Comparison of ENCODE assay signal across 22 mouse cellular contexts in genomic region chr15:31253380-31253779, GRCm38 (mm10). TPM values are rescaled to one million over a fixed set of nuclear protein-coding genes. Genes with fewer than 3 reads are reported as not detected.
A peak's percentile ranks its signal among the peaks of the same experiment; 100 is the strongest.
DNase-seq lines count a peak whose midpoint lies in the region; ATAC-seq and TF ChIP-seq lines count a peak whose summit lies in the region.
"Had no signal": no experiment of that assay in that cellular context is flagged by ENCODE, and none has a peak within 500 bp of the region (broad histone marks: within the 10 kb centered on the region; RNA-seq: fewer than 3 reads in every experiment).

No protein-coding gene starts in this region.

- H3K4me2 ChIP-seq in midbrain, postnatal 0 days (ENCODE audit: low read depth, low read length, poor library complexity, severe bottlenecking) = no peak overlapping the region
- H3K4me2 ChIP-seq in midbrain, embryonic 16.5 days (ENCODE audit: low read length) = no peak overlapping the region
- H3K4me2 ChIP-seq: heart, embryonic 12.5 days; hindbrain, embryonic 13.5 days; limb, embryonic 12.5 days; lung, embryonic 14.5 days had no signal

- no peaks in the 10 kb centered on the region for H3K36me3 ChIP-seq in heart, embryonic 10.5 days
- no peaks in the 10 kb centered on the region for H3K36me3 ChIP-seq in heart, adult 2 months (ENCODE audit: control insufficient read depth, insufficient read depth, low read length)
- H3K36me3 ChIP-seq in midbrain, postnatal 0 days (ENCODE audit: insufficient read depth, low read length) = no peaks in the 10 kb centered on the region
- no peaks in the 10 kb centered on the region for H3K36me3 ChIP-seq in midbrain, embryonic 16.5 days (ENCODE audit: control insufficient read depth, insufficient read depth, low read length)
- H3K36me3 ChIP-seq in ES-Bruce4 (ENCODE audit: control insufficient read depth, insufficient read depth, low read length, poor library complexity, severe bottlenecking) = no peaks in the 10 kb centered on the region
- H3K36me3 ChIP-seq: forebrain, embryonic 10.5 days; heart, embryonic 12.5 days; hindbrain, embryonic 13.5 days; limb, embryonic 12.5 days had no signal

- no peak for TF ChIP-seq POLR2A in heart, adult 2 months (IDR thresholded peaks at IDR 0.05; ENCODE audit: insufficient read depth, low read depth, low read length)
- no peak for TF ChIP-seq POLR2A in ES-Bruce4 (IDR thresholded peaks at IDR 0.05; ENCODE audit: insufficient read depth, low read length)

- H3K27ac ChIP-seq in heart, embryonic 10.5 days = 0 out of 2 replicates have a peak overlapping the region, but pooled peaks have one; percentile 10
- H3K27ac ChIP-seq in heart, adult 2 months = no peak overlapping the region
- no peak overlapping the region for H3K27ac ChIP-seq in midbrain, postnatal 0 days (ENCODE audit: low read depth, low read length)
- no peak overlapping the region for H3K27ac ChIP-seq in midbrain, embryonic 16.5 days (ENCODE audit: low read length)
- H3K27ac ChIP-seq in ES-Bruce4 (ENCODE audit: insufficient read depth, low read length) = no peak overlapping the region
- H3K27ac ChIP-seq: forebrain, embryonic 10.5 days; hindbrain, embryonic 13.5 days; layer of hippocampus, adult 2 months; limb, embryonic 12.5 days; liver, embryonic 14.5 days had no signal

- peaks cover 28% of the 10 kb centered on the region for H3K4me1 ChIP-seq in heart, embryonic 10.5 days
- 0 out of 2 replicates have a peak, but pooled peaks cover 2% of the 10 kb centered on the region for H3K4me1 ChIP-seq in heart, adult 2 months (ENCODE audit: control insufficient read depth, insufficient read depth, low read length)
- 0 out of 2 replicates have a peak, but pooled peaks cover 3% of the 10 kb centered on the region for H3K4me1 ChIP-seq in midbrain, postnatal 0 days (ENCODE audit: insufficient read depth, low read length)
- peaks cover 5% of the 10 kb centered on the region; the same call in 1 of the 2 replicates for H3K4me1 ChIP-seq in midbrain, embryonic 16.5 days (ENCODE audit: control insufficient read depth, insufficient read depth, low read length)
- no peaks in the 10 kb centered on the region for H3K4me1 ChIP-seq in ES-Bruce4 (ENCODE audit: control insufficient read depth, insufficient read depth, low read length)

- no peak for TF ChIP-seq EP300 in heart, adult 2 months (IDR thresholded peaks at IDR 0.05; ENCODE audit: insufficient read depth, low read depth, low read length)
- no peak for TF ChIP-seq EP300 in ES-Bruce4 (IDR thresholded peaks at IDR 0.05; ENCODE audit: insufficient read depth, low read depth, low read length)

- no peaks in the 10 kb centered on the region for H3K79me2 ChIP-seq in heart, adult 2 months (replicated peaks; ENCODE audit: control insufficient read depth, insufficient read depth, low read length)

- no peaks in the 10 kb centered on the region for H3K27me3 ChIP-seq in heart, embryonic 10.5 days (ENCODE audit: insufficient read depth, poor library complexity, severe bottlenecking)
- H3K27me3 ChIP-seq in heart, adult 2 months (ENCODE audit: control insufficient read depth, insufficient read depth, low read length) = no peaks in the 10 kb centered on the region
- H3K27me3 ChIP-seq in midbrain, postnatal 0 days (ENCODE audit: insufficient read depth, low read length) = no peaks in the 10 kb centered on the region
- no peaks in the 10 kb centered on the region for H3K27me3 ChIP-seq in midbrain, embryonic 16.5 days (ENCODE audit: control insufficient read depth, insufficient read depth, low read depth, low read length)
- H3K27me3 ChIP-seq in ES-Bruce4 (ENCODE audit: control insufficient read depth, insufficient read depth, low read length, poor library complexity, severe bottlenecking) = no peaks in the 10 kb centered on the region
- H3K27me3 ChIP-seq: heart, embryonic 12.5 days; hindbrain, embryonic 13.5 days; limb, embryonic 12.5 days had no signal

- no peak for ATAC-seq in midbrain, postnatal 0 days (ENCODE audit: low FRiP score)
- ATAC-seq in midbrain, embryonic 16.5 days = no peak
- ATAC-seq: inflammation-experienced regulatory T-cells, adult 6 months had no signal

- 67% methylated on average over 8 of the region's 8 CpGs for WGBS in heart, embryonic 10.5 days
- WGBS in heart, adult 2 months = 72% methylated on average over 8 of the region's 8 CpGs
- 75% methylated on average over 8 of the region's 8 CpGs for WGBS in midbrain, postnatal 0 days
- WGBS in midbrain, embryonic 16.5 days = 79% methylated on average over 8 of the region's 8 CpGs

- H3K9ac ChIP-seq in heart, adult 2 months (ENCODE audit: low read depth, low read length) = no peak overlapping the region
- no peak overlapping the region for H3K9ac ChIP-seq in midbrain, postnatal 0 days (replicated peaks; ENCODE audit: low read length, poor library complexity, severe bottlenecking)
- H3K9ac ChIP-seq in midbrain, embryonic 16.5 days (ENCODE audit: low read depth, low read length) = no peak overlapping the region
- no peak overlapping the region for H3K9ac ChIP-seq in ES-Bruce4 (ENCODE audit: low read depth, poor library complexity, severe bottlenecking)
- H3K9ac ChIP-seq: heart, embryonic 12.5 days; hindbrain, embryonic 13.5 days; limb, embryonic 12.5 days; liver, embryonic 14.5 days; lung, embryonic 14.5 days had no signal

- DNase-seq in heart, embryonic 10.5 days (ENCODE audit: low spot score) = no peak
- DNase-seq in heart, adult 2 months = no peak
- DNase-seq in midbrain, postnatal 0 days (ENCODE audit: low spot score) = no peak
- peak; percentile 27 for DNase-seq in thymus, postnatal 14 days
- no peak for DNase-seq in embryo, embryonic 11 days
- no peak for DNase-seq in heart, adult 11 months
- DNase-seq: adrenal gland, postnatal 25 days; cerebellum, adult 9-10 months; heart, postnatal 10 days; layer of hippocampus, postnatal 36 days; lung, embryonic 14.5 days; right cerebral cortex, postnatal 25 days; spleen, adult 18-20 months had no signal

- intact Hi-C loops in heart, adult 2 months (cut with DNase I) = no loop called here

- no peak for TF ChIP-seq CTCF in heart, adult 2 months (IDR thresholded peaks at IDR 0.05)
- peak; percentile 35 for TF ChIP-seq CTCF in midbrain, postnatal 0 days (IDR thresholded peaks at IDR 0.05)
- TF ChIP-seq CTCF in ES-Bruce4 (IDR thresholded peaks at IDR 0.05; ENCODE audit: low read depth, low read length) = peak; percentile 21

- no peak overlapping the region for H3K4me3 ChIP-seq in heart, embryonic 10.5 days
- no peak overlapping the region for H3K4me3 ChIP-seq in heart, adult 2 months
- H3K4me3 ChIP-seq in midbrain, postnatal 0 days (ENCODE audit: low read depth, low read length) = no peak overlapping the region
- H3K4me3 ChIP-seq in midbrain, embryonic 16.5 days (ENCODE audit: low read depth, low read length) = no peak overlapping the region
- H3K4me3 ChIP-seq in ES-Bruce4 (ENCODE audit: low read depth, low read length) = no peak overlapping the region
- H3K4me3 ChIP-seq: forebrain, embryonic 10.5 days; heart, embryonic 12.5 days; hindbrain, embryonic 13.5 days; layer of hippocampus, adult 2 months; limb, embryonic 12.5 days had no signal

- H3K9me3 ChIP-seq in heart, embryonic 10.5 days = no peaks in the 10 kb centered on the region
- H3K9me3 ChIP-seq in midbrain, postnatal 0 days (ENCODE audit: low read length) = no peaks in the 10 kb centered on the region
- no peaks in the 10 kb centered on the region for H3K9me3 ChIP-seq in midbrain, embryonic 16.5 days (replicated peaks; ENCODE audit: control insufficient read depth, low read length, poor library complexity, severe bottlenecking)
- no peaks in the 10 kb centered on the region for H3K9me3 ChIP-seq in ES-Bruce4 (replicated peaks; ENCODE audit: control insufficient read depth, insufficient read depth, low read length, poor library complexity, severe bottlenecking)
- H3K9me3 ChIP-seq: forebrain, embryonic 10.5 days; heart, embryonic 12.5 days; hindbrain, embryonic 13.5 days; limb, embryonic 12.5 days had no signal

RNA-seq across cellular contexts. Expression of gene Dap, which starts 29.3 kb away (rescaled TPM):
- polyA plus RNA-seq in heart, embryonic 10.5 days (2016; fragmentation: Nextera tagmentation; extraction: Ambion mirVana) = 38.1 and 49.2 TPM in 2 replicates
- total RNA-seq in heart, adult 2 months (2021) = 10 to 100 TPM; 17.7 to 27.0 TPM
- 15.4 and 18.8 TPM in 2 replicates for polyA plus RNA-seq in heart, adult 2 months (2012; rRNA removed)
- total RNA-seq in midbrain, postnatal 0 days (2014; rRNA removed) = 14.8 and 22.1 TPM in 2 replicates
- 26.1 and 28.2 TPM in 2 replicates for polyA plus RNA-seq in midbrain, postnatal 0 days (2015; fragmentation: Nextera tagmentation; extraction: Ambion mirVana)
- polyA plus RNA-seq in midbrain, embryonic 16.5 days (2015; fragmentation: Nextera tagmentation; extraction: Ambion mirVana) = 21.5 and 21.9 TPM in 2 replicates
- polyA plus RNA-seq in ES-Bruce4 (2011; ENCODE audit: insufficient read depth, insufficient read length, low read depth, missing spikeins) = 22.7 and 23.9 TPM in 2 replicates
